Mouse (Mus musculus): Measurements from ENCODE around the gene Stk39.

Gene Stk39

GRCm38 (mm10) chr2:68345269-68345668 lies 126.8 kb downstream of the Stk39 start:
- no peak for DNase-seq (ENCODE audit: low spot score in 2 of 2)

- no peak for DNase-seq (ENCODE audit: low spot score in 2 of 2)
Measured at GRCm38 (mm10) chr2:68343751-68344150, 128.3 kb downstream of the Stk39 start.

GRCm38 (mm10) chr2:68342122-68342646 lies 129.9 kb downstream of the Stk39 start:
- no peak for DNase-seq (ENCODE audit: low spot score in 2 of 2)

- DNase-seq (ENCODE audit: low spot score in 2 of 2): no peak
Measured at GRCm38 (mm10) chr2:68336913-68337312, 135.2 kb downstream of the Stk39 start.

- no peak for DNase-seq (ENCODE audit: low spot score in 2 of 2)
Measured at GRCm38 (mm10) chr2:68334945-68335344, 137.1 kb downstream of the Stk39 start.

GRCm38 (mm10) chr2:68325306-68325705 lies 146.8 kb downstream of the Stk39 start:
- DNase-seq (ENCODE audit: low spot score in 2 of 2): no peak

- DNase-seq (ENCODE audit: low spot score in 2 of 2): no peak
Measured at GRCm38 (mm10) chr2:68321230-68321629, 150.8 kb downstream of the Stk39 start.

GRCm38 (mm10) chr2:68320670-68321069 lies 151.4 kb downstream of the Stk39 start:
- DNase-seq (ENCODE audit: low spot score in 2 of 2): no peak

GRCm38 (mm10) chr2:68318452-68318851 lies 153.6 kb downstream of the Stk39 start:
- no peak for DNase-seq (ENCODE audit: low spot score in 2 of 2)

GRCm38 (mm10) chr2:68317895-68318294 lies 154.2 kb downstream of the Stk39 start:
- DNase-seq (ENCODE audit: low spot score in 2 of 2): no peak

- no peak for DNase-seq (ENCODE audit: low spot score in 2 of 2)
Measured at GRCm38 (mm10) chr2:68317452-68317851, 154.6 kb downstream of the Stk39 start.

GRCm38 (mm10) chr2:68315258-68315657 lies 156.8 kb downstream of the Stk39 start:
- DNase-seq (ENCODE audit: low spot score in 2 of 2): no peak

GRCm38 (mm10) chr2:68310121-68310520 lies 161.9 kb downstream of the Stk39 start:
- DNase-seq (ENCODE audit: low spot score in 2 of 2): no peak

GRCm38 (mm10) chr2:68306519-68306918 lies 165.5 kb downstream of the Stk39 start:
- no peak for DNase-seq (ENCODE audit: low spot score in 2 of 2)

- DNase-seq (ENCODE audit: low spot score in 2 of 2): peak; percentile 58 to 75
Measured at GRCm38 (mm10) chr2:68304771-68305460, 167.2 kb downstream of the Stk39 start.

GRCm38 (mm10) chr2:68301811-68302542 lies 170.1 kb downstream of the Stk39 start:
- peak; percentile 77 to 84 for DNase-seq (ENCODE audit: low spot score in 2 of 2)

GRCm38 (mm10) chr2:68298356-68298755 lies 173.7 kb downstream of the Stk39 start:
- no peak for DNase-seq (ENCODE audit: low spot score in 2 of 2)

GRCm38 (mm10) chr2:68297955-68298354 lies 174.1 kb downstream of the Stk39 start:
- no peak for DNase-seq (ENCODE audit: low spot score in 2 of 2)

- no peak for DNase-seq (ENCODE audit: low spot score in 2 of 2)
Measured at GRCm38 (mm10) chr2:68296743-68297142, 175.3 kb downstream of the Stk39 start.

GRCm38 (mm10) chr2:68292539-68293320 lies 179.3 kb downstream of the Stk39 start:
- DNase-seq (ENCODE audit: low spot score in 2 of 2): no peak

GRCm38 (mm10) chr2:68291895-68292294 lies 180.2 kb downstream of the Stk39 start:
- no peak for DNase-seq (ENCODE audit: low spot score in 2 of 2)

GRCm38 (mm10) chr2:68289961-68290360 lies 182.1 kb downstream of the Stk39 start:
- no peak for DNase-seq (ENCODE audit: low spot score in 2 of 2)

Measured in right cerebral cortex, postnatal 36 days (tissue).